Mouse (Mus musculus) layer of hippocampus, adult 2 months (tissue): ENCODE results near the gene Rgs8. TPM values are rescaled to one million over a fixed set of nuclear protein-coding genes. Genes with fewer than 3 reads are reported as not detected.

ENCODE experiments used
- DNase-seq, 2 experiments: peaks; one replicate each; pipeline ENCODE4 v3.0.0; 2022; ENCODE audit warnings: low spot score in 2 of 2
- H3K27ac ChIP-seq: fragments of 200-600 bp; 2 replicates; pipeline ENCODE4 v1.8.1; 2022
- H3K4me3 ChIP-seq: fragments of 200-600 bp; 2 replicates; pipeline ENCODE4 v1.8.1; 2022; ENCODE audit warnings: mild to moderate bottlenecking
- CTCF ChIP-seq: fragments of 200-600 bp; conservative IDR thresholded peaks from 2 replicates; pipeline ENCODE4 v1.8.1; 2022; ENCODE audit warnings: antibody characterized with exemption, mild to moderate bottlenecking, moderate library complexity
- total RNA-seq, 2 experiments: library from RNA; stranded (reverse); gene quantifications; 2 replicates each; pipeline ENCODE4 v1.2.3; 2021

Rgs8 gene
- total RNA-seq, 2 experiments from 2014 or later: 74.0 to 75.2 TPM

DNA sequence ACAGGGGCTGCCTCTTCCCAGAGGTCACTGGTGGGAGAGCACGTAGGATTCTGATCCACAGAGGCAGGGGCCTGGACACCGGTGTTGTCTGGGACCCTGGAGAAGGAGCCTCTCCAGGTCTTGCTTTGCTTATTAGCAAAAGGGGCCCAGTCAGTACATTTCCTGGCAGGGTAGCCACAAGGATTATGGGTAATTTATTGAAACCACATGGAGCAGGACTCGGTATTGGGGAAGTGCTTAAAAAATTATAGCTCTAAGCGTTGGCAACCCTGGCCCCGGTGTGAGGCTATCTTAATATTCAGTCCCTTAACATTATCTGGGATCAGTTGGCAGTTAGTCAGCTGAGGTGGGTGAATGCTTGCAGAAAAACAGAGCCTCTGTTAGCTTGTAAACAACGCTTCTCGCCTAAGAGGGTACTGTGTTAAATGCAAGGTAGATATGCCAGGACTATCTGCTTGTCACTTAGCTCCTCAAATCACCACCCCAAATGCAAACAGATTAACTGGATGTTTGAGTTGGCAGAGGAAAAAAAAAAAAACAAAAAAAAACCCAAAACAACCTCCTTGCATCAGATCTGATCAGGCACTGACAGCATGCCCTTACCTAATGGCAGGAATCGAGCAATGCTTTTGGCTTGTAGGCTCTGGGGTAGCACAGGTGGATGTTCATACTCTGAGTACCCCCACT, 49.5 kb downstream of the Rgs8 start:
- TF ChIP-seq CTCF: no peak
- no peak overlapping the region for H3K4me3 ChIP-seq
- DNase-seq: no peak
- H3K27ac ChIP-seq: no peak overlapping the region

DNA sequence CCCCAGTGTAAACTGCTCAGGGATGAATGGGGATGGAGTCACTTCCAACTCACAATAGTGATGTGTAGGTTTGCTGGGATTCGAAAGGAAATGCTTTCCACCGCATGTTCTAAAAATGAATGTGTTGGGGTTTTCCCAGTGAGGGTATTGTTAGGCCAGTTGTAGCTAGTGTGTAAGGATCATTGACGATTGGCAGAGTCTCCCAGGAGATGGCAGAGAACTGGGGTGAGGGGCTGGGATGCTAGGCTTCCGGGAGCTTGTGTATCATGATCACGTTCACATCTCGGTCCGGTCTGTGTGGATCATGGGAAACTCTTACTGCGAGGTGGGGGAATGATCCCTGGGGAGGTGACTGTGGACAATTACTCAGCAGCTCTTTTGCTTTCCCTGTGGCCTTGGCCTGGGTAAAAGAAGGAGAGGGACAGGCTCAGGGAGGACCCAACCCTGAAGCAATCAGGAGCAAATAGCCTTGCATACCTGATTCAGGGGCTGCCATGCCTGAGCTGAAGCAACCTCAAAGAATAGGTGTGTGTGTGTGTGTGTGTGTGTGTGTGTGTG, 50.1 kb downstream of the Rgs8 start:
- Histone ChIP-seq H3K27ac (no peak overlapping the region), H3K4me3 (no peak overlapping the region)
- TF ChIP-seq CTCF: no peak
- DNase-seq: no peak

DNA sequence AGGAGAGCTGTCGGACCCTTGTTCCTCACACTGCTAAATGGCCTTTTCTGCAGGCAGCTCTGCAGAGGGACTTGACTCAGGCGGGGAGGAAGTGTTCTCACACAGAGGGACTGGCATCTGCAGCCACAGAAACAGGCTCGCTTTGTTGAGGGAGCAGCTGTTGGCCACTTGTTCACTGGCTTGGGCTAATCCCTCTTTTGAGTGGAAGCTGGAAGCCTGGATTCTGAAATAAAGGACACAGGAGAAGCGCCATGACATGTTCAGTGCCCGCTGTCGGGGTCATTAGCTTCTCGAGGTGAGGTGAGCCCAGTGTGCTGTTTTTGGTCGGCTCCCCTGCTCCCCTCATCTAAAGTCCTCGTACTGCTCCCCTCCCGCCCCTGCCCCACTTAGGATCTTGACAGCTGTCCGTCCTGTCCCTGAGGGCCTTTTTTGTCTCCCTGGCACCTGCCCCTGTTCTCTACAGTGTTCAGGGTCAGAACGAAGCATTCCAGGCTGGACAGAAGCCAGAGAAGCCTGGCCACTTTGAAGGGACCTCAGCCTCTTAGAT, 50.7 kb downstream of the Rgs8 start:
- DNase-seq: peak; percentile 55 to 58
- Histone ChIP-seq H3K27ac (no peak overlapping the region), H3K4me3 (no peak overlapping the region)
- no peak for TF ChIP-seq CTCF

DNA sequence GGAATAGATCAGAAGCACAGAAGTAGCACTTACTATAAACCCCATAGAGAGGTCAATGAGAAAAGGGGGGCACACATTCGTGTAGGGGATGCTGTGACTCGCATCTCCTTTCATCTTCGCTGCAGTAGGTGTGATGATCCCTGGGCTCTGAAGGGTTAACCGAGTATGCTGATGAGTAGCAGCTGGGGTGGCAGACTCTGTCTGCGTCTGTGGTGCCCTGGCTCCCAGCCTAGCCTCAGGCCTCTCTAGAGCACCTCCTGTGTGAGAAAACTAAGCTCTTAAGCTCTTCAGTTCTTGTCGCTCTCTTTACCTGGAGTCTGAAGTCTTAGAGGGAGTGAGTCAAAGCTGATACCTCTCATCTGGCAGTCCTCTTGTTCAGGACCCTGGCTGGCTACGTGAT, 51.3 kb downstream of the Rgs8 start:
- no peak for DNase-seq
- H3K4me3 ChIP-seq: no peak overlapping the region
- TF ChIP-seq CTCF: no peak
- H3K27ac ChIP-seq: no peak overlapping the region

DNA sequence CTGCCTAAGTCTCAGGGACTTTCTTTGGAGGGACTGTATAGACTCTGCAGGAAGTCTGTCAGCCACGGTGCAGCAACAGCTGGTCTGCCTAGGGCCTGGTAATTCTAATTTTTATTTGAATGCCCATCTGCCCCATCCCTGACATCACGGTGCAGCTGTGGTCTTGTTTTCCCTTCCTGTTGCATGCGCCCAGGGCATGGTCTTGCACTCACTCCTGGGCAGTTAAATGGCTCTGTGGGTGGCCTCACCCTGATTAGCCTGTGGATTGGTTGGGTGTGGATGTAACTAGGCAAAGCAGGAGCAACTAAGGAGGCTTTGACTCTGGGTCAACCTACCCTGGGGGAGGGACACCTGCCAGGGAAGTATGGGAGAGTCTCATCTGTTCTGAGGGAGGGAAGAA, 52.2 kb downstream of the Rgs8 start:
- Histone ChIP-seq H3K4me3 (no peak overlapping the region), H3K27ac (no peak overlapping the region)
- no peak for DNase-seq
- no peak for TF ChIP-seq CTCF

DNA sequence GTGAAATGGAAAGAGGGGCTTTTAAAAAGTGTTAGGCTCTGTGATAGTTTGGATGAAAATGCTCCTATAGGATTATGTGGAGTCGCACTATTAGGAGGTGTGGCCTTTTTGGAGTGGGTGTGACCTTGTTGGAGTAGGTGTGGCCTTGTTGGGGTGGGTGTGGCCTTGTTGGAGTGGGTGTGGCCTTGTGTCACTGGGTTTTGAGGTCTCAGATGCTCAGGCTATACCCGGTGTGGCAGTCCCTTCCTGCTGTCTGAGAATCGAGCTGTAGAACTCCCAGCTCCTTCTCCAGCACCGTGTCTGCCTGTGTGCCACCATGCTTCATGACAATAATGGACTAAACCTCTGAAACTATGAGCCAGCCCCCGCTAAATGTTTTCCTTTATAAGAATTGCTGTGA, 55.8 kb downstream of the Rgs8 start:
- DNase-seq: no peak
- TF ChIP-seq CTCF: no peak
- Histone ChIP-seq H3K4me3 (no peak overlapping the region), H3K27ac (no peak overlapping the region)

DNA sequence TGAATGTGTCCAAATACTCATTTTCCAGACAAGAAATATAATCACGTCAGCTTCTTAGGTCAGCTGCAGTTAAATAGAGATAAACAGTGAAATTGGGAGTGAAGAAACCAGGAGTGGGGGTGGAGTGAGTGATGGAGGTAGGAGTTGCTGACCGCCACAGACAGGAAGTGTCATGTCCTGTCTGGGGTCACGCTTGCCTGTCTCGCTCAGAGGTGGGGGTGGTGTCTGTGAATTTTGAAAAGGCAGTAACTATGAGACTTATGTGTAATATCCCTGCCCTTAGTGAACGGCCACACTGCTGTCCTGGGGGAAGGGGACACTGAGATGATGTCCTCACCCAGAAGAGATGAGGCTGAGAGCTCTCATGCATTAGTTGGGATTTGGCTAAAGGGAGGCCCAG, 56.6 kb downstream of the Rgs8 start:
- TF ChIP-seq CTCF: no peak
- Histone ChIP-seq H3K27ac (no peak overlapping the region), H3K4me3 (no peak overlapping the region)
- no peak for DNase-seq

DNA sequence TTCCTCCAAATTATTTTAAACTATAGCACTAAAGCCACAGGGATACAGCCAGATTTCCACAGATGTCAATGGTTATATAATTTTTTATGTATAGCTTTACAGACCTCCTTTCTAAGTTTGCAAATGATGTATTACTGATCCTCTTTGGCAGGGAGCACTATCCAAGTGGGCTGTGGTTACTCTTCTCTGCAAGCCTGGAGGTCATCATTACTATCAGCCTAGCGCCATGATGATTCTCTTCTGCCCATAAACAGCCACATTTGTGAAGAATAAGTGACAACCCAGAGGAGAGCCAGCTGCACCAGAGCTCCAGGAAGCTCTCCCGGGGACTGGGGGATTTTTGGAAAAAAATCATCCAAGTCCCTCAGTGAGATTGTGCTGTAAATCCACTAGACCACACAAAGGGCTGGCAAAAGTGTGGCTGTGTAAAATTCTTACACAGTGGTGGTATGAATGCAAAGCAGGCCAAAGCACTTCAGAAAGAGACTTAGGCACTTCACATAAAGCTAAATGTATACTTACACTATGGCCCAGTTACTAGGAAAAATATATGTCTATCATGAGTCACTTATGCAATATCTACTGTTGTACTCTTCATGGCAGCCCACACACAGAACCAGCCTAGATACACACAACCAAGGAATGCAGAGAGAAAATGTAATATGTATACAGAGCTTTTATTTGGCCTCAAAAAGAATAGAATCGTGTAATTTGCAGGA, 58.9 kb downstream of the Rgs8 start:
- no peak for TF ChIP-seq CTCF
- no peak for DNase-seq
- no peak overlapping the region for H3K27ac ChIP-seq
- no peak overlapping the region for H3K4me3 ChIP-seq

DNA sequence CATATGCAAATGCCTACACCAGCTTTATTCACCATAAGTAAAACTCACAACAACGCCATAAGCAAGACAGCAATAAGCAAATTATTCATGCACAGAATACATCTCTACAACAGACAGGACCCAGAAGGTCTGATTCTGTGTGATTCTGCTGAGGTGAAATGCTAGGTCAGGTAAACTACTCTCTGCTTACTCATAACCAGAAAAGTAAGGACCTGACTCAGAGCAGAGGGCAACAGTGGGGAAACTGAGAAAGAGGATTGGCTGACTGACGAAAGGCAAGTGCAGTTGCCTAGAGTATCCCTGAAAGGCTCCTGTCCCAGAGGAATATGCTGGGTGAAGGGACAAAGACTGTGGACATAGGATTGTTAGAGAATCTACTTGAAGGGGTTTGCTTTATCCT, 59.8 kb downstream of the Rgs8 start:
- Histone ChIP-seq H3K4me3 (no peak overlapping the region), H3K27ac (no peak overlapping the region)
- no peak for TF ChIP-seq CTCF
- DNase-seq: no peak

DNA sequence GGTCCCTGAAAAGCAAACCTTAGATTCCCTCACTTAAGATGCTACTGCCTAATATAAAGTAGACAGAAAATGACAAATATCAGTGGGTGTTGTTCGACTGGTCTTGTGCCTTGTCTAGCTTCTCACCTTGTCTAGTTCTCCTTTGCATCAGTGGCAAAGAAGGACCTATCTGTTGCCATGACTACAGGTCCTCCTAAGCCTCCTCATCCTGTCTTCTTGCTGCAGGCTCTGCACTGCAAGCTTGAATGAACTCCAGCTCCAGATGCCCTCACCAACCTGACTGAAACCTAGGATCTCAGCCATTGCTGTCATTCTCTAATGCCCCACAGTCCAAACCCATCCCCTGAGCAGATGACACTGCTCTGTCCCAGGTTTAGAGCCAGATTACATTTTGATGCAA, 65.2 kb downstream of the Rgs8 start:
- TF ChIP-seq CTCF: no peak
- Histone ChIP-seq H3K4me3 (no peak overlapping the region), H3K27ac (no peak overlapping the region)
- no peak for DNase-seq

DNA sequence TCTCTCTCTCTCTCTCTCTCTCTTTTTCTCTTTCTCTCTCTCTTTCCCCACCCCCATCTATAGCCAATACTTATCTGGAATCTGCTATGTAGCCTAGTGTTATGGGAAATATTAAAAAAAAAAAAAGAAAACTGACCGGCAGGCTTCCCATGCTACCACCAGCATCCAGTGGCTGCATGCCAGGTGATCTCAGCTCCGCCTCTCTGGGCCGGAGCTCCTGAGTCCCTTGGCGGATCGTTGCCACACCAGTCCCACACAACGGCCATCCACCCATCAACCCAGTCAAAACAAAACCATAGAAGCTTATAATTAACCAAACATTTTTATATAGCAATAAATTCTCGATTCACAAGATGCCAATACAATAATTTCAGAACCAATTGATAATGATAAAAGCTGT, 68.1 kb downstream of the Rgs8 start:
- no peak for TF ChIP-seq CTCF
- no peak for DNase-seq
- H3K27ac ChIP-seq: no peak overlapping the region
- H3K4me3 ChIP-seq: no peak overlapping the region

DNA sequence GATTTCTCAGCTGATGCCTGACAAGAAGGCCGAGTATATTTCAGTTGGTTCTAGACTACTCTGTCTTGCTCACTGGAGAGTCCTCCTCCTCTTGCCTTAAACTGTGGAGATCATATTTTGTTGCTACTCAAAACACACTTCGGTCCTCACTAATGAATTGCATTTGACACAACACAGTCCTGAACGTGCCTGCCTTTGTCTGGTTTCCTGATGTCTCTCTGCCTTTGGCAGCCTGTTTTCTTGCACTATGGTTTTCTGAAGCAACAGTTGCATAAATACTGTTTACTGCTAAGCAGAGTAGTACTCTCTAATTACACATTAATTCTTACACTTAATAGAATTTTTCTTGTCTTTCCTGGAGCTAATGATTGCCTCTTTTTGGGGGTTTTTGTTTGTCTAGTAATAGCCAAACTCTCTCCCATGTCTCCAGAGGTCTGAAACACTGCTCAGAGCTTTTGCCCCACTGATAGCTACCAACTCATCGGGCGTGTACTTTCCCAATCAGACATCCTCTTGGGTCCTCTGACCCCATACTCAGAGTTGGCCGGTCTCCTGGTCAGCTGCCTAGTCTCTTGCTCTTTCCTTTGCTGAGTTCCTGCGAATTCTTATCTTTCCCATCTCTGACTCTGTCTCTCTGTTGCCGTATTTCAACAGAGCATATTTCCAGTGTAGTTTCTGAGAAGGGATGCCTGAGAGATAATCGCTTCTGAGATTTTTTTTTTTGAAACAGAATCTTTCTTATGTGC, 68.9 kb downstream of the Rgs8 start:
- Histone ChIP-seq H3K27ac (no peak overlapping the region), H3K4me3 (no peak overlapping the region)
- no peak for TF ChIP-seq CTCF
- no peak for DNase-seq

DNA sequence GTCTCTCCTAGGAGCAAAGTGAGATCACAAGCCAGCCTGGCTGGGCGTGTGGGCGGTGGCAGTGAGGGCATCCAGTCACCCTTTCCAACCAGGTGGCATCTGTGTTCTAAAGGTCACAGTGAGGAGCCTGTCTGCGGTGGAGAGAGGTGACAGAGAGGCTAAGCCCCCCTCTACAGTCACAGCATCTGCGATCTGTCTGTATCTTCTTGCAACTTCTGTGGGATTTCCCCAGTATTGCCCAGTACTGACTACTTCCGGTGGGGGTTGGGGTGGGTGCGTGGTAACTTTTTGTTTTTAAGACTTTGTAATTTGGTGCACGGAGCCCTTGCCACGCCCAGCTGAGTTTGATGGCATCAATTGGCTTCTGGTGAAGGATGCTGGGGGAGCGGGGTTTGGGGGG, 70.6 kb downstream of the Rgs8 start:
- no peak for DNase-seq
- TF ChIP-seq CTCF: no peak

DNA sequence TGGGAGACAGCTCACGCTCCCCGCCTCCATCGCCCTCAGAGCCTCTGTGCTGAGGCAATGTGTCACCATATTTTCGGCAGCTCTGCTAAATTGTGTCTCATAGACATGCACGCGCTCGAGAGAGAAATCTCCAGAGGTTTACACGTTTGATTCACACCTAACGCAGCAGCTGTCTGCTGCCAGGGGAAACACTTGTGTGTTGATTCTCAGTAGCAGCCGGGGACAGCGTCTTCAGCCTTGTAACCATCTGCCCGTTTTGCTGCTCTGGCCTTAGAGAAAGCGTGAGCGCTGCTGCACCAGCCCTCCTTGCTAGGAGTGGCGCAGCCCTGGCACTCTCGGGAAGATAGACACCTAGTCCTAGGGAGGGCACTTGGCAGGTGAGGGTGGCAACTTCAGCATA, 73.8 kb downstream of the Rgs8 start:
- DNase-seq: no peak
- no peak overlapping the region for H3K27ac ChIP-seq
- TF ChIP-seq CTCF: no peak
- no peak overlapping the region for H3K4me3 ChIP-seq

More for the DNA sequence above, 70.6 kb downstream of the Rgs8 start:
- Histone ChIP-seq H3K4me3 (no peak overlapping the region), H3K27ac (no peak overlapping the region)
